Mouse (Mus musculus): ENCODE measurements around the gene Trim37.
"Not testable (repeated sequence)": the region's sequence is repeated elsewhere in the genome, so short reads cannot be mapped to it uniquely, and the experiment has no call there.

DNA sequence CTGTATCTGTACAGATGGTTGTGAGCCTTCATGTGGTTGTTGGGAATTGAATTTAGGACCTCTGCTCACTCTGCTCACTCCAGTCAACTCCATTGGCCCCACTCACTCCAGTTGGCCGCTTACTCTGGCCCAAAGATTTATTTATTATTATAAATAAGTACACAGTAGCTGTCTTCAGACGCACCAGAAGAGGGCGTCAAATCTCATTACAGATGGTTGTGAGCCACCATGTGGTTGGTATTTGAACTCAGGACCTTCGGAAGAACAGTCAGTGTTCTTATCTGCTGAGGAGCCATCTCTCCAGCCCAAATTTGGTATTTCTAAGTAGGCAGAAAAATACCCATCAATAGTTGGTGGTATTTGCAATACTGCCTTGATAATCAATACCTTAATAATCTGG, 134.8 kb downstream of the Trim37 start:
- not testable (repeated sequence) for TF ChIP-seq ZC3H11A (IDR thresholded peaks at IDR 0.05; ENCODE audit: low read depth, low read length); MAX (IDR thresholded peaks at IDR 0.05; ENCODE audit: low read length); TCF12 (IDR thresholded peaks at IDR 0.05; ENCODE audit: low read depth, low read length); E2F4 (IDR thresholded peaks at IDR 0.05; ENCODE audit: insufficient replicate concordance, low read depth, low read length); EP300 (IDR thresholded peaks at IDR 0.05; ENCODE audit: low read length); ELF1 (IDR thresholded peaks at IDR 0.05; ENCODE audit: low read depth, low read length); HCFC1 (IDR thresholded peaks at IDR 0.05; ENCODE audit: low read depth, low read length)

Measured in CH12.LX (cell line).